Mouse (Mus musculus) CD8-positive naive resting alpha-beta T cell, adult 2 months (primary cell): ENCODE measurements around the gene Ier3.

Experiments used
- DNase-seq, 2 experiments: peaks; one replicate each; pipeline ENCODE4 v3.0.0; 2022; ENCODE audit warnings: low read depth in 2 of 2, low spot score in 2 of 2

Gene Ier3

GRCm38 (mm10) chr17:35866281-35866831 lies 44.9 kb downstream of the Ier3 start:
- peak in 1 of 2 experiments; percentile 14 for DNase-seq

- DNase-seq: peak in 1 of 2 experiments; percentile 22
These were observed 45.7 kb downstream of the Ier3 start for GRCm38 (mm10) chr17:35866911-35867890.

- peak in 1 of 2 experiments; percentile 31 for DNase-seq
These were observed 46.8 kb downstream of the Ier3 start for GRCm38 (mm10) chr17:35868165-35868820.

GRCm38 (mm10) chr17:35868961-35869345 lies 47.5 kb downstream of the Ier3 start:
- no peak for DNase-seq

GRCm38 (mm10) chr17:35869346-35870067 lies 48.0 kb downstream of the Ier3 start:
- no peak for DNase-seq

GRCm38 (mm10) chr17:35870151-35870883 lies 48.8 kb downstream of the Ier3 start:
- peak; percentile 62 to 75 for DNase-seq

GRCm38 (mm10) chr17:35870884-35871696 lies 49.6 kb downstream of the Ier3 start:
- peak; percentile 60 to 79 for DNase-seq
